Mouse (Mus musculus): ENCODE measurements around the gene Efl1.

GRCm38 (mm10) chr7:82773150-82773549 lies 124.7 kb downstream of the Efl1 start:
- TF ChIP-seq CTCF (conservative IDR thresholded peaks at IDR 0.05; ENCODE audit: insufficient read depth, insufficient read length, low read depth, low read length) (no peak), POLR2A (IDR thresholded peaks at IDR 0.05; ENCODE audit: low read depth, low read length) (no peak)
